Mouse (Mus musculus): ENCODE data around the gene Aspdh. TPM values are rescaled to one million over a fixed set of nuclear protein-coding genes. Genes with fewer than 3 reads are reported as not detected.

The Aspdh gene
- polyA plus RNA-seq, 1 experiment: 0.50 TPM

DNA sequence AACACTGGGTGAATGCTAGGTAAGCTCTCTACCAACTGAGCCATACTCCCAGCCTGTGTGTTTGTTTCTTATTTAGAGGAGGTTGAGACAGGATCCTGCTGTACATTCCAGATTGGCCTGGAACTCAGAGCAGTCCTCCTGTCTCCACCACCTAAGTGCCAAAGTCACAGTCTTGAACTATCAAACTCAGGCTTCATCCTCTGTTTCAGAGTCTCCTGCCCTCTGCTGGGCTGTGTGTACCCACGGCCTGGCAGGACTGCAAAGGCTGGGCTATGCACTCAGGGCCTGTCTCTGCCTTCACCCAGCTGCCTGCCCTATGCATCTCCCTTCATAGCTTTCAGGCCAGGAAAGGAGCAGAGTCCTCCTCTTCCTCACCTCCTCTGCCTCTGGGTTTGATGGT is 28.9 kb upstream of the Aspdh start:
- DNase-seq: no peak

DNA sequence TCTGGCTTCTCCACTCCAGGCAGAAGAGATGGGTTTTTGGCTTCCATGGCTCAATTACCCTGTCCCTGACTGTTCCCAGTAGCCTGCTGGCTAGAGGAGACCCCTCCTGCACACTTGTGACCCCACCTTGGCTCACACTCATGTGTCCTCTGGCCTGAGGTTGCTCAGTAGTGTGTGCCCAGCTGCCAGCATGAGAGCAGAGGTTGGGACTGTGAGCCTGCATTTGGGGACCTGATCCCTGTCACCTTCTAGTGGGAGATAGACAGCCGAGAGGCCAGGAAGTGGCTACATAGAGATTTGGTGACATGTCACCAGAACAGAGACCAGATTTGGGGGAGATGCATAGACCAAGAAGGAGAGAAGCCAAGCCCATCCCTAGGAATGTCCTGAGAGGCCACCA is 28.0 kb upstream of the Aspdh start:
- whole genome bisulfite sequencing: 65% methylated on average over 1 of the region's 1 CpGs
- no peak for TF ChIP-seq POLR2A (IDR thresholded peaks at IDR 0.05; ENCODE audit: borderline replicate concordance, extremely low read depth, low read depth, low read length)
- TF ChIP-seq CTCF (IDR thresholded peaks at IDR 0.05; ENCODE audit: insufficient read depth, low read length): no peak
- Histone ChIP-seq H3K4me3 (replicated peaks; ENCODE audit: extremely low read depth, low read depth, low read length) (no peak overlapping the region), H3K4me1 (ENCODE audit: control insufficient read depth, insufficient read depth, low read length) (no peaks in the 10 kb centered on the region)
- DNase-seq: no peak

More for the DNA sequence above, 28.9 kb upstream of the Aspdh start:
- 8% methylated on average over 1 of the region's 1 CpGs for WGBS
- TF ChIP-seq CTCF (IDR thresholded peaks at IDR 0.05; ENCODE audit: insufficient read depth, low read length) (no peak), POLR2A (IDR thresholded peaks at IDR 0.05; ENCODE audit: borderline replicate concordance, extremely low read depth, low read depth, low read length) (no peak)
- Histone ChIP-seq H3K4me3 (replicated peaks; ENCODE audit: extremely low read depth, low read depth, low read length) (no peak overlapping the region), H3K4me1 (ENCODE audit: control insufficient read depth, insufficient read depth, low read length) (no peaks in the 10 kb centered on the region)

DNA sequence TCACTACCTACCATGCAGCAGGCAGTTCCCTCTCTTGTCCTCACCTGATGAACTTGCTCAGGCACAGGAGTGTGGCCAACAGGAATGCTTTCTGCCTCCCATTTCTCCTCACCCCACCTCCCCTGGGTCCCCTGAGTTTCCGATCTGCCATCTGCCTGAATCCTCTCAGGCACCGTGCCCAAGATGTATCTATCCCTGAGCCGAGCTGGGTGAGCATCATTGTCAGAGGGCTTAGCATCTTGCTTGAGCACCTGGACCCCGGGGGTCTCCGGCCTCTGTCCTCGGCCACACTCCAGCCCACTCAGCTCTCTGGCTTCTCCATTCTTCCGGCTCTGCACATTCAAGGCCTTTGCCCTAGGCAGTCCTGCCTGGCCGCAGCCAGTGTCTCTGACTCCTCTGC is 27.3 kb upstream of the Aspdh start:
- no peak for DNase-seq
- WGBS: 66% methylated on average over 8 of the region's 8 CpGs
- no peak for TF ChIP-seq POLR2A (IDR thresholded peaks at IDR 0.05; ENCODE audit: borderline replicate concordance, extremely low read depth, low read depth, low read length)
- TF ChIP-seq CTCF (IDR thresholded peaks at IDR 0.05; ENCODE audit: insufficient read depth, low read length): no peak
- no peak overlapping the region for H3K4me3 ChIP-seq (replicated peaks; ENCODE audit: extremely low read depth, low read depth, low read length)
- H3K4me1 ChIP-seq (ENCODE audit: control insufficient read depth, insufficient read depth, low read length): no peaks in the 10 kb centered on the region

DNA sequence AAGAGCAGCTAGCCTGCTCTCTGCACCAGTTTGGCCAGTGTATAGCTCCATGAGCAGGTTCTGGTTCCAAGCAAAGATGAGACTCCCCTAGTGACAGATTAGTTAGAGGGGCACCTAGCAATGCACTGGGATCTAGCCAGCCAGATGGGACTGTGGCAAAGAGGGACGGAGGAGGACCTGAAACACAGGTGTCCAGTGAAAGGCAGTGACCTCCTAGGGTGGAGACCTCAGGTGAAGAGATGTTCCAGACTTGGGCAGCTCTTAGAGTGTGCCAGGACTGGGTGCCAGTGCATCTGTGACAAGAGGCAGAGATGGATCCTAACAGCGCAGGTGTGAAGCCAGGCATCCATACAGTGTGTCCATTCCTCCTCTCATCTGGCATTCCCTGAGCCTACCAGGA is 25.5 kb upstream of the Aspdh start:
- TF ChIP-seq CTCF (IDR thresholded peaks at IDR 0.05; ENCODE audit: insufficient read depth, low read length) (no peak), POLR2A (IDR thresholded peaks at IDR 0.05; ENCODE audit: borderline replicate concordance, extremely low read depth, low read depth, low read length) (no peak)
- Histone ChIP-seq H3K4me1 (ENCODE audit: control insufficient read depth, insufficient read depth, low read length) (no peaks in the 10 kb centered on the region), H3K4me3 (replicated peaks; ENCODE audit: extremely low read depth, low read depth, low read length) (no peak overlapping the region)
- no peak for DNase-seq
- 50% methylated on average over 2 of the region's 2 CpGs for WGBS

DNA sequence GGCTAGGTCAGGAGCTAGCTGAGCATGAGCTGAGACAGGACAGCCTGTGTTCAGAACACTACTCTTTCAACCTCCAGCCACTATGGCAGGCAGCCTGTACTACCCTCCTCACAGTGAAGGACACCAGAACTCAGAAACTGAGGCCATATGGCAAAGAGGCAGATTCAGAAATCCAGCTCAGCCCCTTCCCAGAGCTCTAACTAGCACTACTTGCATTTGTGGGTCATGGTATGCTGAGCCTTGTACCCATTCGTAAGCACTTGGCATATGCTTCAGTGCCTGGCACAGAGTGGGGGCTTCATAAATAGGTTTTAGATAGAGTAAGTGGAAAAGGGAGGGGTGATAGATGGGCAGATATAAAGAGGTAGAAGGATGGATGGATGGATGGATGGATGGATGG is 24.7 kb upstream of the Aspdh start:
- no peak for TF ChIP-seq CTCF (IDR thresholded peaks at IDR 0.05; ENCODE audit: insufficient read depth, low read length)
- Histone ChIP-seq H3K4me3 (replicated peaks; ENCODE audit: extremely low read depth, low read depth, low read length) (no peak overlapping the region), H3K4me1 (ENCODE audit: control insufficient read depth, insufficient read depth, low read length) (no peaks in the 10 kb centered on the region)
- WGBS: 68% methylated on average over 1 of the region's 1 CpGs
- DNase-seq: no peak

DNA sequence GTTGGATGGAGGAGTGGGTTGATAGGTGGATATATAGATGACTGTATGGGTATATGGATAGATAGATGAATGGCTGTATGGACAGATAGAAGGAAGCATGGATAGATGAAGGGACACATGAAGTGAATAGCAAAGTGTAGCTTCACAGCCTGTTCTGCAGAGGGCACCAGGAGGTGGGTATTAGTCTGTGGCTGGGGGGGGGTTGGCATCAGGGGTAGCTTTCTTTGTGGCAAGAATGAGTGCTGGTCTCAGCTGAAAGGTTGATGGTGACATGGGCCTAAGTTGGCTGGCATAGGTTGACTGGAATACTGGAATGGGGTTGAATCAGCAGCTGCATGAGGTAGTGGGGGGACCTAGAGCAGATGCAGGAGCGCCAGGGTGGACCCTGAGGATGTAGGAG is 24.0 kb upstream of the Aspdh start:
- TF ChIP-seq CTCF (IDR thresholded peaks at IDR 0.05; ENCODE audit: insufficient read depth, low read length) (no peak), POLR2A (IDR thresholded peaks at IDR 0.05; ENCODE audit: borderline replicate concordance, extremely low read depth, low read depth, low read length) (no peak)
- DNase-seq: no peak
- Histone ChIP-seq H3K4me3 (replicated peaks; ENCODE audit: extremely low read depth, low read depth, low read length) (no peak overlapping the region), H3K4me1 (ENCODE audit: control insufficient read depth, insufficient read depth, low read length) (no peaks in the 10 kb centered on the region)
- WGBS: 0% methylated on average over 1 of the region's 1 CpGs

DNA sequence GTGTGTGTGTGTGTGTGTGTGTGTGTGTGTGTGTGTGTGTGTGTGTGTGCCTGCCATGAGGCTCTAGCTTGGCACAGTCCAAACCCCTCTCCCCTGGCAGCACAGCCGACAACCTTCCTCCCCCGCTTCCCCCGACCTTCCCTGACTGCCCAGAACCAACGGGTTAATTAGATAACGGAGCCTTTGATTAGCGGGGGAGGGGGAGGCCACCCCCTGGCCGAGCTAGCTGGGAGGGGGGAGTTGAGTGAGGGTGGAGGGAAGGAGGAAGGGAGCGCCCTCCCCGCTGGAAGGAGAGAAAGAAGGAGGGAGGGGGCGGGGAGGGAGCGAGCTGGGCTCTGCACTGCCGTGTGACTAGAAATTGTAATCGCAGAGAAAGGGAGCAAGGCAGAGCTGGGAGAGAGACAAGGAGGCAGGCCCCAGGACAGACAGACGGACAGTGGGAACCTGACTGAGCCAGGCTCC is 23.5 kb upstream of the Aspdh start:
- no peaks in the 10 kb centered on the region for H3K4me1 ChIP-seq (ENCODE audit: control insufficient read depth, insufficient read depth, low read length)
- DNase-seq: no peak
- no peak for TF ChIP-seq CTCF (IDR thresholded peaks at IDR 0.05; ENCODE audit: insufficient read depth, low read length)
- no peak for TF ChIP-seq POLR2A (IDR thresholded peaks at IDR 0.05; ENCODE audit: borderline replicate concordance, extremely low read depth, low read depth, low read length)
- no peak overlapping the region for H3K4me3 ChIP-seq (replicated peaks; ENCODE audit: extremely low read depth, low read depth, low read length)
- under 1% methylated on average over 14 of the region's 14 CpGs for WGBS

DNA sequence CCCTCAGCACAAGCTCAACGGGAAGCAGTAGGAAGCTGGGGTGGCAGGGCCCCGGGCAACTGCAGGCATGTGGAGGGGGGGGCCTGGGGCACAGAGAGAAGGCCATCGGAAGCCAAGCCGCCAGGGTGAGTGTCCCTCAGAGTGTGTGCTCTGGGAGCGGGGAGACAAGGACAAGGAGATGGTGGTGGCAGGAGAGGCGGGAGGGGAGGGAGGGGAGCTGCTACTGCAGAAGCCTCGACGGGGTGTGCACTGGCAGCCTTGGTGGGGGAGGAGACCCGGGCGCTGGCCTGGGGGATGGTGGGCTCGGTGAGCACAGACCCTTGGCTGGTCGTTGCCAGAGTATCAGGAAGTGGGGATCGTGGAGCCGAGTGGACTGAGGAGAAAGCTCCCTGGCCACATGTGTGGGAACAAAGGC is 22.8 kb upstream of the Aspdh start:
- Histone ChIP-seq H3K4me3 (replicated peaks; ENCODE audit: extremely low read depth, low read depth, low read length) (no peak overlapping the region), H3K4me1 (ENCODE audit: control insufficient read depth, insufficient read depth, low read length) (no peaks in the 10 kb centered on the region)
- no peak for DNase-seq
- 1% methylated on average over 14 of the region's 14 CpGs for WGBS
- TF ChIP-seq CTCF (IDR thresholded peaks at IDR 0.05; ENCODE audit: insufficient read depth, low read length) (no peak), POLR2A (IDR thresholded peaks at IDR 0.05; ENCODE audit: borderline replicate concordance, extremely low read depth, low read depth, low read length) (no peak)

DNA sequence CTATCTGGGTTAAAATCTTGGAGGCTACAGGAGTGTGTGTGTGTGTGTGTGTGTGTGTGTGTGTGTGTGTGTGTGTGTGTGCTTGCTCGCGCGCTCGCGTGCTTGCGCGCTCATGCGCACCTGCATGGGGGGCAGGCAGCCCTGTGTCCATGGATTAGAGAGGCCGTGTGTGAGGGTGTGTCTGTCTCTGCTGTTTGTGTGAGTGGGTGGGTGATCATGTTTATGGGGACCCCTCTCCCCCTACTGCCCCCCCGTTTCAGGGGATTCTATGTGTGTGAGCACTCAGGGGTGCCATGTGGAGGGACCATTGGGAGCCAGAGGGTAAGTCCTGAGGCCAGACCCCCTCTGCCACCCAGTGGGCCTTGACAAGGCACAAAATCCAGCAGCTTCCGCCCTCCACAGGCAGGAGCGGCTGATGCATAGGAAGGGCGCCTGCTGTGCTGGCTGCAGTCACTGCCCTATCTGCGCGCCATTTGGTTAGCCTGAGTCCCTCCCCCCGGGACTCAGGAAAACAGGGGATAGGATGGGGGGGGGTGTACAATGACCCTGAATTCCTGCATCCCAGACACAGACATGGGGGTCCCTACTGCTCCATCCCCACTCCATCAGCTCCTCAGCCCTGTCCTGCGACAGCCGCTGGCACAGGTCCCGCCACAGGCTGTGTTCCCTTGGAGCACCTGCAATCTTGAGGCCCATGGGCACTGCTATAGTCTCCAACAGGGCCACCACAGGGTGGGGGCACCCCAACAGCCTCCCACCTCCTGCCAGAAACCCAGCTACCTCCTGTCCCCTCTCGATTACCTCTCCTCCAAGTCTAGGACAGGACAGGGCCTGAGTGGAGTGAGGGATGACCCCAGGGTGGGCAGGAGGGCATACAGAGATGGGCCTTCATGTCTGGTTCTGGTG is 21.7 kb upstream of the Aspdh start:
- no peaks in the 10 kb centered on the region for H3K4me1 ChIP-seq (ENCODE audit: control insufficient read depth, insufficient read depth, low read length)
- no peak for DNase-seq
- H3K4me3 ChIP-seq (replicated peaks; ENCODE audit: extremely low read depth, low read depth, low read length): no peak overlapping the region
- TF ChIP-seq CTCF (IDR thresholded peaks at IDR 0.05; ENCODE audit: insufficient read depth, low read length) (no peak), POLR2A (IDR thresholded peaks at IDR 0.05; ENCODE audit: borderline replicate concordance, extremely low read depth, low read depth, low read length) (no peak)
- 13% methylated on average over 20 of the region's 20 CpGs for WGBS

DNA sequence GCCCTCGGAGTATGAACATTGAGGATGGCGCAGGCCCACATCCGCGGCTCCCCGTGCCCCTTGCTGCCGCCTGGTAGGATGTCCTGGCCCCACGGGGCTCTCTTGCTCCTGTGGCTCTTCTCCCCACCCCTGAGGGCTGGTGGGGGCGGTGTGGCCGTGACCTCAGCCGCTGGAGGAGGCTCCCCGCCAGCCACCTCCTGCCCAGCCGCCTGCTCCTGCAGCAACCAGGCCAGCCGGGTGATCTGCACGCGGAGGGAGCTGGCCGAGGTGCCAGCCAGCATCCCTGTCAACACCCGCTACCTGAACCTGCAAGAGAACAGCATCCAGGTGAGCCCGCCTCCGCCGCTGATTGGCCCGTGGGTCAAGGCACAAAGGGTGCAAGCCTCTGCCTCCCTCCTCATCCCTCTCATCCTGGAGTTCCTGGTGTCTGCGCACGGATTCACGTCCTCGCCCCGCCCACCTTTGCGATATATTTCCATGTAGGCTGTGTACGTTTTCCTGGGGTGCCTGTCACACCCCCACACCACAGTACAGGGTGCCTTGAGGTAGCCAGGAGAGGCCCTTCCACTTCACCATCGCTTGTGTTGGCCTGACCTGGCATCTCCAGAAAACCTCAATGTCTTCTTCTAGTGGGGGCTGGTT is 20.2 kb upstream of the Aspdh start:
- no peak for TF ChIP-seq CTCF (IDR thresholded peaks at IDR 0.05; ENCODE audit: insufficient read depth, low read length)
- TF ChIP-seq POLR2A (IDR thresholded peaks at IDR 0.05; ENCODE audit: borderline replicate concordance, extremely low read depth, low read depth, low read length): no peak
- no peak for DNase-seq
- WGBS: 17% methylated on average over 29 of the region's 29 CpGs

More for the DNA sequence above, 20.2 kb upstream of the Aspdh start:
- Histone ChIP-seq H3K4me3 (replicated peaks; ENCODE audit: extremely low read depth, low read depth, low read length) (no peak overlapping the region), H3K4me1 (ENCODE audit: control insufficient read depth, insufficient read depth, low read length) (no peaks in the 10 kb centered on the region)
